12 mouse cellular contexts compared by ENCODE assay signal in genomic region chr6:22446621-22447310, GRCm38 (mm10).
A peak's percentile ranks its signal among the peaks of the same experiment; 100 is the strongest.
DNase-seq lines count a peak whose midpoint lies in the region; ATAC-seq and TF ChIP-seq lines count a peak whose summit lies in the region.
"Had no signal": no experiment of that assay in that cellular context is flagged by ENCODE, and none has a peak within 500 bp of the region (broad histone marks: within the 10 kb centered on the region; RNA-seq: fewer than 3 reads in every experiment).

No protein-coding gene starts in this region.

- H3K4me2 ChIP-seq in heart, embryonic 11.5 days, result no peak overlapping the region

- no peak overlapping the region for H3K9ac ChIP-seq in heart, embryonic 11.5 days (ENCODE audit: low read depth, low read length)

- TF ChIP-seq CTCF in spleen, adult 2 months (IDR thresholded peaks at IDR 0.05; ENCODE audit: extremely low read depth, insufficient read depth, insufficient read length, insufficient replicate concordance), result 0 out of 2 replicates have a peak, but pooled peaks have one; percentile 10
- TF ChIP-seq CTCF in embryonic fibroblast, embryonic 13.5 days (IDR thresholded peaks at IDR 0.05; ENCODE audit: borderline replicate concordance, insufficient read depth, low read length), result no peak

- H3K36me3 ChIP-seq in spleen, adult 2 months (ENCODE audit: control insufficient read depth, insufficient read depth, low read length), result no peaks in the 10 kb centered on the region
- no peaks in the 10 kb centered on the region for H3K36me3 ChIP-seq in heart, embryonic 11.5 days (ENCODE audit: control insufficient read depth, insufficient read depth, low read length)

- H3K9me3 ChIP-seq in heart, embryonic 11.5 days (replicated peaks; ENCODE audit: control insufficient read depth, low read length), result no peaks in the 10 kb centered on the region

- ATAC-seq in heart, embryonic 11.5 days (replicated peaks; ENCODE audit: insufficient number of reproducible peaks, low FRiP score, low TSS enrichment), result no peak
- ATAC-seq in frontal cortex, adult (ENCODE audit: low TSS enrichment), result no peak

- WGBS in spleen, adult 2 months, result 75% methylated on average over 15 of the region's 15 CpGs
- WGBS in heart, embryonic 11.5 days (ENCODE audit: insufficient replicate concordance), result 73% methylated on average over 15 of the region's 15 CpGs

- no peak overlapping the region for H3K4me3 ChIP-seq in spleen, adult 2 months (ENCODE audit: extremely low read depth, insufficient read depth, insufficient read length)
- no peak overlapping the region for H3K4me3 ChIP-seq in embryonic fibroblast, embryonic 13.5 days (ENCODE audit: insufficient read depth, low read length)
- no peak overlapping the region for H3K4me3 ChIP-seq in heart, embryonic 11.5 days (ENCODE audit: low read depth, low read length)
- H3K4me3 ChIP-seq: erythroblast, embryonic 14.5 days had no signal

- no peak for TF ChIP-seq POLR2A in spleen, adult 2 months (IDR thresholded peaks at IDR 0.05; ENCODE audit: low read depth, low read length)
- no peak for TF ChIP-seq POLR2A in embryonic fibroblast, embryonic 13.5 days (IDR thresholded peaks at IDR 0.05; ENCODE audit: low read depth, low read length)

- H3K27me3 ChIP-seq in spleen, adult 2 months (ENCODE audit: control insufficient read depth, insufficient read depth, low read length), result no peaks in the 10 kb centered on the region
- H3K27me3 ChIP-seq in heart, embryonic 11.5 days (ENCODE audit: control insufficient read depth, insufficient read depth, low read length), result no peaks in the 10 kb centered on the region

- H3K4me1 ChIP-seq in spleen, adult 2 months (ENCODE audit: control insufficient read depth, insufficient read depth, insufficient read length), result no peaks in the 10 kb centered on the region; the same call in 1 of the 2 replicates
- peaks cover 13% of the 10 kb centered on the region for H3K4me1 ChIP-seq in embryonic fibroblast, embryonic 13.5 days (ENCODE audit: control insufficient read depth, insufficient read depth, low read length)
- H3K4me1 ChIP-seq in heart, embryonic 11.5 days (ENCODE audit: control insufficient read depth, insufficient read depth, low read length), result peaks cover 3% of the 10 kb centered on the region; the same call in 1 of the 2 replicates

- no peak overlapping the region for H3K27ac ChIP-seq in spleen, adult 2 months (ENCODE audit: insufficient read depth, low read length)
- H3K27ac ChIP-seq in embryonic fibroblast, embryonic 13.5 days (ENCODE audit: insufficient read depth, low read length), result peak overlapping the region; percentile 96
- no peak overlapping the region for H3K27ac ChIP-seq in heart, embryonic 11.5 days (ENCODE audit: low read depth, low read length)

- peak; percentile 43 for DNase-seq in adrenal gland, postnatal 14 days
- DNase-seq in adrenal gland, adult 18-20 months (ENCODE audit: low spot score in 2 of 2), result no peak
- DNase-seq in spleen, adult 2 months (ENCODE audit: low read depth in 1 of 2, low spot score in 2 of 2), result no peak
- DNase-seq in spleen, postnatal 4 days (ENCODE audit: low spot score in 2 of 2), result no peak
- DNase-seq in yolk sac, embryonic 10.5 days (ENCODE audit: low spot score), result no peak
- DNase-seq: cerebellum, postnatal 36 days; layer of hippocampus, postnatal 36 days; right cerebral cortex, postnatal 14 days had no signal
